Mouse (Mus musculus) heart, postnatal 0 days (tissue): Measurements from ENCODE around the gene Olfr672. TPM values are rescaled to one million over a fixed set of nuclear protein-coding genes. Genes with fewer than 3 reads are reported as not detected.
"Not testable (repeated sequence)": the region's sequence is repeated elsewhere in the genome, so short reads cannot be mapped to it uniquely, and the experiment has no call there.

Experiments
- ATAC-seq: fragments of 200-750 bp; cut with Nextera tagmentation; 2 replicates; pipeline ENCODE4 v1.8.0; 2017; ENCODE audit warnings: low read depth, moderate number of reproducible peaks, moderate library complexity; ENCODE audit not compliant: insufficient read depth
- DNase-seq: peaks from one replicate; pipeline ENCODE4 v3.0.0-alpha.2; 2016; ENCODE audit warnings: low spot score
- H3K27ac ChIP-seq: fragments of 300-500 bp; sonication (generic); 2 replicates; pipeline ENCODE4 v1.5.1; 2014; ENCODE audit warnings: low read depth, mild to moderate bottlenecking
- H3K27me3 ChIP-seq: fragments of 300-500 bp; sonication (generic); 2 replicates; pipeline ENCODE4 v1.6.1; 2014; ENCODE audit warnings: low read length, mixed read lengths; ENCODE audit not compliant: control insufficient read depth, insufficient read depth
- H3K36me3 ChIP-seq: fragments of 300-500 bp; sonication (generic); replicated peaks from 2 replicates; pipeline ENCODE4 v1.6.1; 2014; ENCODE audit warnings: low read length, mixed read lengths; ENCODE audit not compliant: control insufficient read depth, insufficient read depth
- H3K4me1 ChIP-seq: fragments of 300-500 bp; sonication (generic); 2 replicates; pipeline ENCODE4 v1.6.1; 2014; ENCODE audit warnings: antibody characterized with exemption; ENCODE audit not compliant: control insufficient read depth, insufficient read depth
- H3K4me2 ChIP-seq: fragments of 300-500 bp; sonication (generic); 2 replicates; pipeline ENCODE4 v1.6.1; 2014; ENCODE audit warnings: low read depth, mild to moderate bottlenecking, low read length, moderate library complexity
- H3K4me3 ChIP-seq: fragments of 300-500 bp; sonication (generic); 2 replicates; pipeline ENCODE4 v1.5.1; 2014; ENCODE audit warnings: low read depth, low read length
- H3K9ac ChIP-seq: fragments of 300-500 bp; sonication (generic); replicated peaks from 2 replicates; pipeline ENCODE4 v1.6.1; 2014; ENCODE audit warnings: low read depth, low read length, mixed read lengths
- H3K9me3 ChIP-seq: fragments of 300-500 bp; sonication (generic); replicated peaks from 2 replicates; pipeline ENCODE4 v1.6.1; 2016; ENCODE audit warnings: low read length; ENCODE audit not compliant: control insufficient read depth
- CTCF ChIP-seq: IDR thresholded peaks from 2 replicates; pipeline ENCODE4 v1.5.1; 2016; ENCODE audit warnings: antibody characterized with exemption, control low read depth, low read depth
- EP300 ChIP-seq: IDR thresholded peaks from 2 replicates; pipeline ENCODE4 v1.6.1; 2016; ENCODE audit warnings: antibody characterized with exemption, low read depth
- WGBS: fragments of 180-500 bp; shearing (Covaris S2); extraction: QIAGEN DNeasy Blood & Tissue Kit; methylation state at CpG from one replicate; pipeline ENCODE4 v1.1.7; 2014; 5-methylcytosine and 5-hydroxymethylcytosine counted together
- polyA plus RNA-seq: library from polyadenylated mRNA; unstranded; fragments of >200 nt; fragmentation: Nextera tagmentation; extraction: Ambion mirVana; gene quantifications from 2 replicates; pipeline ENCODE4 v1.2.1, GENCODE M21; 2015
- total RNA-seq: library from RNA; depleted of rRNA; stranded (reverse); fragments of >200 nt; gene quantifications from 2 replicates; pipeline ENCODE4 v1.2.3, GENCODE M21; 2014; ENCODE audit warnings: low replicate concordance; rRNA removed

Gene Olfr672
- total and polyA plus RNA-seq, 2 experiments from 2014 or later, result not detected

GRCm38 (mm10) chr7:104962520-104962919 is 39.3 kb downstream of the Olfr672 start, which contains the start of gene Olfr670:
Gene Olfr670 (minus strand): TSS chr7:104962620.
- no peaks in the 10 kb centered on the region for H3K9me3 ChIP-seq
- ATAC-seq, result no peak
- WGBS, result 40% methylated on average over 1 of the region's 1 CpGs

GRCm38 (mm10) chr7:104950234-104950633 is 51.6 kb downstream of the Olfr672 start:
- 86% methylated on average over 16 of the region's 16 CpGs for WGBS
- not testable (repeated sequence) for H3K36me3 ChIP-seq, H3K9ac ChIP-seq, DNase-seq, H3K4me3 ChIP-seq, ATAC-seq, H3K4me2 ChIP-seq, H3K27ac ChIP-seq, H3K9me3 ChIP-seq, H3K4me1 ChIP-seq, H3K27me3 ChIP-seq

More at GRCm38 (mm10) chr7:104962520-104962919, 39.3 kb downstream of the Olfr672 start, which contains the start of gene Olfr670:
- Histone ChIP-seq H3K27ac (no peak within 1 kb of the TSS), H3K27me3 (no peaks in the 10 kb centered on the region), H3K4me1 (no peaks in the 10 kb centered on the region), H3K4me2 (no peak within 1 kb of the TSS), H3K36me3 (no peaks in the 10 kb centered on the region), H3K9ac (no peak within 1 kb of the TSS), H3K4me3 (no peak within 1 kb of the TSS)
- TF ChIP-seq CTCF, result no peak
- no peak for TF ChIP-seq EP300
- no peak for DNase-seq

Other genes with a start within 250 kb of the Olfr672 start
- gene Usp17le, start 224.6 kb downstream of the Olfr672 start, total RNA-seq, result not detected in 2 replicates
- not detected in 2 replicates for gene Usp17le, start 224.6 kb downstream of the Olfr672 start, polyA plus RNA-seq
- not detected in 2 replicates for gene Usp17lb, start 159.4 kb downstream of the Olfr672 start, total RNA-seq
- not detected in 2 replicates for gene Usp17lb, start 159.4 kb downstream of the Olfr672 start, polyA plus RNA-seq
- gene Usp17la, start 145.0 kb downstream of the Olfr672 start, total RNA-seq, result not detected in 2 replicates
- gene Usp17la, start 145.0 kb downstream of the Olfr672 start, polyA plus RNA-seq, result not detected in 2 replicates
- not detected in 2 replicates for gene Olfr665, start 124.0 kb downstream of the Olfr672 start, total RNA-seq
- not detected in 2 replicates for gene Olfr665, start 124.0 kb downstream of the Olfr672 start, polyA plus RNA-seq
- not detected in 2 replicates for gene Olfr666, start 106.1 kb downstream of the Olfr672 start, total RNA-seq
- gene Olfr666, start 106.1 kb downstream of the Olfr672 start, polyA plus RNA-seq, result not detected in 2 replicates
- gene Olfr667, start 80.5 kb downstream of the Olfr672 start, total RNA-seq, result not detected in 2 replicates
- gene Olfr667, start 80.5 kb downstream of the Olfr672 start, polyA plus RNA-seq, result not detected in 2 replicates
- not detected in 2 replicates for gene Olfr668, start 74.0 kb downstream of the Olfr672 start, total RNA-seq
- gene Olfr668, start 74.0 kb downstream of the Olfr672 start, polyA plus RNA-seq, result not detected in 2 replicates
- not detected in 2 replicates for gene Olfr669, start 67.8 kb downstream of the Olfr672 start, total RNA-seq
- gene Olfr669, start 67.8 kb downstream of the Olfr672 start, polyA plus RNA-seq, result not detected in 2 replicates
- not detected in 2 replicates for gene Olfr670, start 39.4 kb downstream of the Olfr672 start, total RNA-seq
- not detected in 2 replicates for gene Olfr670, start 39.4 kb downstream of the Olfr672 start, polyA plus RNA-seq
- gene Olfr671, start 22.9 kb downstream of the Olfr672 start, total RNA-seq, result not detected in 2 replicates
- not detected in 2 replicates for gene Olfr671, start 22.9 kb downstream of the Olfr672 start, polyA plus RNA-seq
- gene Olfr675, start 26.4 kb upstream of the Olfr672 start, total RNA-seq, result not detected in 2 replicates
- gene Olfr675, start 26.4 kb upstream of the Olfr672 start, polyA plus RNA-seq, result not detected in 2 replicates
- not detected in 2 replicates for gene Olfr676, start 30.7 kb upstream of the Olfr672 start, total RNA-seq
- not detected in 2 replicates for gene Olfr676, start 30.7 kb upstream of the Olfr672 start, polyA plus RNA-seq
- not detected in 2 replicates for gene Olfr677, start 49.3 kb upstream of the Olfr672 start, total RNA-seq
- gene Olfr677, start 49.3 kb upstream of the Olfr672 start, polyA plus RNA-seq, result not detected in 2 replicates
- not detected in 2 replicates for gene Olfr678, start 62.4 kb upstream of the Olfr672 start, total RNA-seq
- gene Olfr678, start 62.4 kb upstream of the Olfr672 start, polyA plus RNA-seq, result not detected in 2 replicates
- not detected in 2 replicates for gene Olfr679, start 79.2 kb upstream of the Olfr672 start, total RNA-seq
- gene Olfr679, start 79.2 kb upstream of the Olfr672 start, polyA plus RNA-seq, result not detected in 2 replicates
- not detected in 2 replicates for gene Olfr680-ps1, start 90.8 kb upstream of the Olfr672 start, total RNA-seq
- gene Olfr680-ps1, start 90.8 kb upstream of the Olfr672 start, polyA plus RNA-seq, result not detected in 2 replicates
- not detected in 2 replicates for gene Olfr681, start 114.8 kb upstream of the Olfr672 start, total RNA-seq
- not detected in 2 replicates for gene Olfr681, start 114.8 kb upstream of the Olfr672 start, polyA plus RNA-seq
- gene Olfr683, start 145.0 kb upstream of the Olfr672 start, total RNA-seq, result not detected in 2 replicates
- gene Olfr683, start 145.0 kb upstream of the Olfr672 start, polyA plus RNA-seq, result not detected in 2 replicates
- not detected in 2 replicates for gene Olfr684, start 161.6 kb upstream of the Olfr672 start, total RNA-seq
- gene Olfr684, start 161.6 kb upstream of the Olfr672 start, polyA plus RNA-seq, result not detected in 2 replicates
- gene Olfr685, start 184.0 kb upstream of the Olfr672 start, total RNA-seq, result not detected in 2 replicates
- gene Olfr685, start 184.0 kb upstream of the Olfr672 start, polyA plus RNA-seq, result not detected in 2 replicates
- not detected in 2 replicates for gene Olfr686, start 205.5 kb upstream of the Olfr672 start, total RNA-seq
- not detected in 2 replicates for gene Olfr686, start 205.5 kb upstream of the Olfr672 start, polyA plus RNA-seq